Mouse (Mus musculus) heart, postnatal 25 days (tissue): ENCODE measurements at regions not wholly inside any gene's neighbourhood (a gene's known extent, or its start where the extent isn't known, plus 50 kb on each side); places are given as distances from the start of the nearest gene placed in this dataset.

ENCODE experiments used
- DNase-seq: peaks from one replicate; pipeline ENCODE4 v3.0.0; 2022; ENCODE audit warnings: low spot score
- intact Hi-C: fragments of 180-260 bp; cut with DNase I; formaldehyde crosslinking; loops from one replicate; pipeline ENCODE4 v1.15.1; 2025

DNA sequence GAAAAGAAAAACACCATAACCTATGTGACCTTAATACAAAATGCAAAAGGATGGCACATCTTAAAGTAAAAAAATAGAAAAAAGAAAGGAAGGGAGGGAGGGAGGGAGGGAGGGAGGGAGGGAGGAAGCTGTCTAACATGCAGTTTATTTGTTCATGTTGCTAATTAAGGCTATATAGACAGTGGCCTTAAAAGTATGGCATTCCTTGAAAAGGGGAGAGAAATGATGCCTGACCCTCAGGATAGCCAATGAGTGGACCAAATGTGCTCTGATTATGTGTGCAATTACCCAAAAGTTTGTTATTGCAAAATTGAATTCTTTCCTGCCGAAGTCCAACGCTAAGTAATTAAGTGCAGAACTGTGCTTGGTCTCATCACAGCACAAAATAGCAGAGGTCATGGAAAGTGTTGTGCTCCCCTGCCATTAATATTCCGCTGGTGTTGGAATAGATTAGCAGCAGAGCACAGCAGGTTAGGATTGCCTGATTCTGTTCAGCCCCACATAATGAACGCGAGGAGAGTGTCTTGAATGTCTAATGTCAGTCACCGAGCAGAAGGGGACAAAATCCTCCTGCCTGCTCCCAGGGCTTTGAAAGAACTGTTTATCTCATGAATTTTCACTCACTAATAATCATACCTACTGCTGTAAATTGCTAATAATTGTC lies 531.7 kb upstream of the Mctp2 start:
- intact Hi-C loops: no loop called here
- DNase-seq: no peak

DNA sequence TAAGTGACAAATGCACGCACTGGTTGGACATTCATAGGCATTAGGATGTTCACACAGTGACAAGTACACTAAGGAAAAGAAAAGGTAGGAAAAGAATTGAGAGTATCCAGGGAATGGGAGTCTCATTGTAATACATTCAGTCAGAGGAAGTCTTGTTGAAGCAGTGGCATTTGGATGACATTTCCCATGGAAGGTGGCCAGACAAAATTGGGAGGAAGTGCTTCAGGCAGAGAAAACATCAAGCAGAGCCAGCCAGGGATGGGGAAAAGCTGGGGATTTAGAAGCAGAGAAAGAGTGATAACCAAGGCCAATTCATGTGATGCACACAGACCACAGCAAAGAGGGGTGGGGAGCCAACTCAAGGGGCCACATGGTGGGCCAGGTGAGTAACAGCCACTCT lies 524.0 kb upstream of the Rgma start:
- intact Hi-C loops: no loop called here
- no peak for DNase-seq

DNA sequence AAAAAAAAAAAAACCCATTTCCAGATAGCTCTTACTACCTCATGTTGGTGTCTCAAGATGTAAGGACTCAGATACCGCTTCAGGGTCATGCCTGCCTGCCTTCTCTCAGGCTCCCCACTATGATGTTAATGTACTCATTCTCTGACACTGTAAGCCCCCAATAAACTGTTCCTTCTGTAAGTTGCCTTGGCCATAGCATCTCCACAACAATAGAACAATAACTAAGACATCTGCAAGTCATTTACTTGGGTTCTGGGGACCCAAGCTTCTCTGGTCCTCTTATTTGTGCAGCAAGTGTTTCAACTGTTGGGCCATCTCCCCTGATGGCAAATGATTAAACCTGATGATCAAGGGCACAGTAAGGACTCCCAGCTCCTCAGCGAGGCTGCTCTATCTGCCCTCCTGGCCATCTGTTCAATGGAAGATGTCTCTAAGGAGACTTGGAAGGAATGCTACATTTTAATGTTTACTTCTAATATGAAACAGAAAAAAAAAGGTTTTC lies 520.8 kb upstream of the Rgma start:
- intact Hi-C loops: no loop called here
- no peak for DNase-seq

DNA sequence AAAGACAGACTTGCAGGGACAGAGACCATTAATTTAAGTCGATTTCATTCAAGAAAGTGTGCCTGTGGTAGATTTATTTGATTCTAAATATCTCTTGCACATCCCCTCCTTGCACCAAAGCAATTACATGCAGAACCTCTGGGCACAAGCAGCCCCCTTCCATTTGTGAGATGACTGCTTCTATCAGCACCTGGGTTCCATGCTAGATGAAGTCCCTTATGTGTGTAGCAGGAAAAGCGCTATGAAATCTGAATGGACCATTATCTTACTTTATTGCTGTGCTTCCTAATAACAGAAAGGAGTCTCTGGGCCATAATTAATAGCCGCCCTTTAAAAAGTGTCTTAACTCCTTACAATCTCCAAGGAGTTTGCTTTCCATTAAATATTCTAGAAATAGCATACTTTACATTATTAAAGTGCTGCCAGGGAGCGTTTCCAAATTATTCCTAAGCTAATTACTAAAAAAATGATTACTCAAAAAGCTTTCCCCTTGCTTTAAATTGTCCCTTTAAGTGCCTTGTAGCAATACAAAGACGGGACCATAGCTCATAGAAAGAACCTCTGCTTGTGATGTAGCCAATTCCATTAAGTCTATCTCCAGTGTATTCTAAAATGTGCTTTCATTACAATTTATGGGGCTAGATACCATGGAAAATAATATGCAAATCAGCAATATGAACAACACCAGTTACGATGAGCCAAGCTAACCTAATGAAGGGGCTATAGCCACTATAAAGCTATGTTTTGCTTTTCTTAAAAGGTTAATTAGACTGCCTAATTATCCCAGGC lies 508.1 kb upstream of the Rgma start:
- intact Hi-C loops: no loop called here
- no peak for DNase-seq

DNA sequence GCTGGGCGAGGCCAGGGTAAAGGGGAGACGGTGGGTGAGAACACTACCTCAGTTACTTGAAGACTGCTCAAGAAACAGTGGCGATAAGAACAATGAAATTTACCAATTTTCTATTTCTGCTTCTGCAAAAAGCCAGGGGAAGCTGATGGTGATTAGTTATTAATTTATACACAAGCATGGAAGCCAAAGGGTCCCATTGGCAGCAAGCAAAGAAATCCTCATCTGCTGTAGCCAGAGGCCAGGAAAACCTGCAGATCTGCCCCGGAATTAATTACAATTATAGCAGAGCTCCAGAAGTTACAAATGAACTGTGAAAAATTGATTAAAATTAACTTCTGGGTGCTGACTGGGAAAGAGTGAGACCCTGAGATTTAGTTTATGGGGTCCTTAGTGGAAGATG lies 506.2 kb upstream of the Rgma start:
- intact Hi-C loops: no loop called here
- DNase-seq: no peak

DNA sequence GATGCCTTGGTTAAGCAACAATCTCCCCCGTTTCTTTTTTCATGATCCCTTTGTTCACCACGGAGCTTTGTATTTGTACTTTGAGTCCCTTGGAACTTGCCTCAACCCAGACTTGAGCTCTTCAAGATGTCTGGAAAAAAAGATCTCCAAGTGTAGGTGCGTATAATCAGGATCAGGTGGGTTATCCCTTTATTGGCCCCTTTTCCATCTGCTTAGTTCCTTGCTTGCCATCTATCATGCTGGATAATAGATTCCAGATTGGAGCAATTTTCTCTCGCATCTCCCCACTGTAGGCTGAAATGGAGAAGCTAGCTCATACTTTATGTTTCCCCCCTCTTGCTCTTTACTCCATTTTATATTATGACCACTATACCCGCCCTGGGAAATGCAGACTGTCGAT lies 474.5 kb upstream of the Rgma start:
- intact Hi-C loops: no loop called here

DNA sequence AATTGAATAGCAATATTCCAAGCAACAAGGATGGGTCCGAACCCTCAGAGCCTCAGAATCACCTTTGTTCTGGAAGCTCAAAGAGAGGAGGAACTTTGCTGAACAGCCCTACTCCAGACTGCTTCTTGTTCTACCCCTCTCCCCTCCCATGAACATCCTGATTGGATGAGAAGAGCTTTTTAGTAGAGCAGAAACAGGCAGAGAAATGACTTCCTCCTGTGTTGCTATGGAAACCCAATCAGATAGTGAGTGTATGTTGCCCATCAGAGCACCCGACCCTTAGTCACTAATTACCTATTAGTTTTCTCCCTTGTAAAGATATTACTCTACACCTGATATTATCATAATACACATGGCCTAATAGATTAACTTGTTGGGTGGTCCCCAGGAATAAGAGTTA lies 469.4 kb upstream of the Rgma start:
- intact Hi-C loops: no loop called here
- no peak for DNase-seq

More for the DNA sequence above, 474.5 kb upstream of the Rgma start:
- DNase-seq: no peak

DNA sequence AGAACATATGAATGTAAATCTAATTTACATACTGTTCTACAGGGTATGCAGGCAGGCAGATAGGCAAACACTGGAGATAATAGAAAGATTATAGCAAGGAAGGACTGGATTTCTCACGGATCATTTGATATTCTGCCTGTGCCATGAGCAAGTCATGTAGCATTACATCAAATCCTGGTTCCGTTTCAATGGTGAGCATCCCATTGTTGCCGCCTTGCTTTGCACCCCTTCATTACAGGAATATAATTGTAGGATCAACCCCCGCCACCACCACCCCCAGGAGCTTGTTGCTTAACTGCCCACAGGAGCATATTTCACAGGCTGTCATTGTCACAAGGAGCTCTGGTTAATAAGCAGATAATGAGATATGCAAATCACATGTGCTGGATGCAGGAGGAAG lies 468.8 kb upstream of the Rgma start:
- intact Hi-C loops: no loop called here
- DNase-seq: no peak

DNA sequence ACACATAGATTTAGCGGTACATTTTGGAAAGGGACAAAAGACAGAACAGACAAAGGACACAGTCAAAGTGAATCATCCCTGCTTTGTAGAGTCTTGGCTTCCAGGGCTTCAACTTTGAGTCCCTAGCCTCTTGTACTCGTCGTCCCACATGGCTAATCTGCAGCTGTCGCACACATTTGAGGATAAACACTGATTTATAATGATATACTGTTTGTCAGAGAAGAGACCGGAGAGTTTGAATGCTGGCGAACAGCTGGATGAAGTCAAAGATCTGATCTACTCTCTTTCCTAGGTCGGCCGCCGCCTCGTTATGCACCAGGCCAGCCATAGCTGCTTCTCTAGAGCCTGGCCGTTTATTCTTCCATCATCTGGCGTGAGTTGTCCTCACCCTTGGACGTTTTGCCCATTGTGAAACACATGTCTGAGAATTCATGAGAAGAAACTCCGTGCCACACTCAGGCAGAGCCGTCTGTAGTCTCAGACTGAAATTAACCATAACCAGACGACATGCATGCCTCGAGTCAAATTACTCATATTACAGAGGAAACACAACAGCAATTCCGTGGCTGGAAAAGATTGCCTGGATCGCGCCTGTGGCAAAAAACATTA lies 448.4 kb upstream of the Rgma start:
- no peak for DNase-seq
- intact Hi-C loops: no loop called here

DNA sequence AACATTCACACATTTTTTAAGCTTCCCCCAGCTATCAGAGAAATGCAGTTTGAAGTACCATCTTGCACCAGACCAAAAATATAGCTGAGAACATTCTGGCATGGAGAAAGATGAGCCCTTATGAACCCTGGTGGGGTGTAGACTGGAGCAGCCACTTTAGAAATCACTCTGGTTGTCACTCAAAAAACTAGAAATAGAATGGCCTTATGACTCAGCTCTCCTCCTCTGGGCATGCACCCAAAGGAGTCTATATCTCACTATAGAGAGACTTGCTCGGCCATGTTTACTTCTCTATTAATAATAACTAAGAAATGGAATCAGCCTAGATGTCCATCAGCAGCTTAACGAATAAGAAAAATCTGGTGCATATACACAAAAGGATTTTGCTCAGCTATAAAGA lies 436.5 kb upstream of the Rgma start:
- no peak for DNase-seq

DNA sequence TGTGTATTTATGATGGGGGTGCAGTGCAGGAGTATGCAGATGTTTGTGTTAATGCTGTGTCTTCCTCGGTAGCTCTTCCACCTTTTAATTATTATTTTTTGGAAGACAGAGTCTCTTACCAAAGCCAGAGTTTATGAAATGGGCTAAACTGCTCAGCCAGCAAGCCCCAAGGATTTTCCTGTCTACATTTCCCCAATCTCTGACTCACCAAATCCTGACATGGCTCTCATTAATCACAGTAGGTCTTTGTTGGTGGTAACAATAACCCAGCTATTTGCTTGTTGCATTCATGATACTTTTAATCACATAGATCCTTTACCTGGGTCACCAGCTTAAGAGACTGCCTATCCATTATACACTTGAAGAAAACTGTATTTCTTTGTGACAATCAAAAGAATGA lies 427.8 kb upstream of the Rgma start:
- no peak for DNase-seq
- intact Hi-C loops: loop anchor here (10.0 kb wide), 1 partner anchor 427 kb away; the partner anchor contains the start of gene Rgma

More for the DNA sequence above, 436.5 kb upstream of the Rgma start:
- intact Hi-C loops: no loop called here

DNA sequence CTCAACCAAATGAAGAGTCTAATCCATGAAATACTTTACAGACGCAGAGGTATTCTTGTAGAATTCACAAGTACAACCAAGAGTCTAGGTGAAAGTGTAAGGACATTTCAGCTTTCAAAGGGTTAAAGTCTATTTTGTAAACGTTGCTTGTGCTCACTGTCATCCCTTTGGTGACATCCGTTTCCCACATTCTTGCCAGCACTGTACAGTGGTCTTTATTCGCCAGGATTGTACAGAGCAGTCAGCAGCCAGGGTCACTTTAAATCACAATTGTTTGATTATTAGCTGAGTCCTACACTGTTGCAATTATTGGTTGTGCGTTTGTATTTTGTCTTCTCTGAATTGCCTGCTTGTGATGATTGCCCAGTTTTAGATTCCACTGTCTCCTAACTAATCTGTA lies 427.3 kb upstream of the Rgma start:
- intact Hi-C loops: loop anchor here (10.0 kb wide), 1 partner anchor 427 kb away; the partner anchor contains the start of gene Rgma

DNA sequence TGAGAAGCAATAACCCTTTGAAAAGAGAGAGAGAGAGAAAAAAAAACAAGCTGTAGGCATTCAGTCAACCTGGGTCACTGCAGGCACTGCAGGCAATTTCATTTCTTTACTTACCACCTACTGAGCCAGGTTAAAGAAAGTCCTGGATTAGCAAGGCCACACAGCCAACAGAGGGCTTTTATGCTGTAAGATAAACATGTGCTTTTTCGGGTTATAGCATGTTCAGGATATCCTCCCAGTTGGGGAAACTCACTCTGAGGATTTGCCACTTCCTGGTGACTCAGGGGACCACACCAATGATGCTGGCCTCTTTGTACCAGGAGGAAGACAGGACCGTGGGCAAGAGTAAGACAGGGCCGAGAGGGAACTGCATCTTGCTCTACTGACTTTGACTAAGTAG lies 426.6 kb upstream of the Rgma start:
- intact Hi-C loops: loop anchor here (10.0 kb wide), 1 partner anchor 426 kb away; the partner anchor contains the start of gene Rgma
- DNase-seq: no peak

More for the DNA sequence above, 427.3 kb upstream of the Rgma start:
- no peak for DNase-seq

DNA sequence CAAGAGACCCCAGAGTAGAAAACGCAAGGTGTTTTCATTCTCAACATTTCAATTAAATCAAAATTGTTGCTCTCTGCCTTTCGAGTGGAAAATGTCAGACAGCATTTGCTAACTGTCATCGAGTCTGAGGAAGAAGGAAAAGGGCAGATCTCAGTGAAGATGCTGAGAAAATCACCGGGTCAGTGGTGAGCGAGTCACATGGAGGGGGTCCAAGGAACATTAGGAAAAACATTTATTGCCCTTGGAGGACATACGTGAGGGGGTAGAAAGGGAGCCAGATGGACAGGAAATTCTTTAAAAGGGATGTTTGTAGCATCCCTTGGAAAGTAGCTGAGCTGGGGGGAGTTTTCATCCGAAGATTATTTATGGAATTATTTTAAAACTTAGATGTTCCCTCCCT lies 425.4 kb upstream of the Rgma start:
- intact Hi-C loops: loop anchor here (10.0 kb wide), 1 partner anchor 425 kb away; the partner anchor contains the start of gene Rgma
- no peak for DNase-seq

DNA sequence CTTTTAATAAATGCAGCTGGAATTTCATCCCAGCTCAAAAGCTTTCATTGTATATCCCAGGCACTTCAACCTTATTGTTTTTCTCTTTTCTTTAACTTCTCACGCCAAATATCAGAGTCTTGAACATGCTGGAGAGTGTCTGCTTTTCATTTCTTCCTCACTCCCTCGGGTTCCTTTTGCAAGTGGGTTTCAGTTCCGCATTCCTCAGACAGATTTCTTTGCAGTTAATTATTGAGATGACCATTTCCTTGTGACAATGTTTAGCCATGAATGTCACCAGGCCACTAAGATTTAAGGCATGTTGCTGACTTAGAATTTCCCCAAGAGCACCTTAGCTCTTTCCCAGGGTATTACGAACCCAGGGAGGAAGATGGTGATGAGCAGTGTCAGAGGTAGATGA lies 417.6 kb upstream of the Rgma start:
- no peak for DNase-seq
- intact Hi-C loops: no loop called here

DNA sequence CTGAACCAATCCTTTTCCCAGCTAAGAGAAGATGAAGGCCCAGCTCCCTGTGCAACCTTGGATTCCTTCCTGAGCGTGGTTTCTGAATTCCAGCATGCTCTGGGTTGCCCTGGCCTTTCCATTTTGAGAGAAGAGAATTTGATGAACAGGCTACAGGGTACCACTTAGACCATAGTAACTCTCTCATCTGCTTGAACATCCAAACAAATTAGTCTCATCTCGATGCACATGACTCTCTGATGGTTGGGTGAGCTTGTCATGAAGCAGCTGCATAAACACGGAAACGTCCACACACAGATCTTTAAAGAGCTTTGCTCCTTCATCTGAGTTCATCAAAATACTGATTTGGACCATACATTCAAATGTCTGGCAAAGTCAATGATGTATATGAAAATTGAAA lies 414.0 kb upstream of the Rgma start:
- no peak for DNase-seq
- intact Hi-C loops: no loop called here

DNA sequence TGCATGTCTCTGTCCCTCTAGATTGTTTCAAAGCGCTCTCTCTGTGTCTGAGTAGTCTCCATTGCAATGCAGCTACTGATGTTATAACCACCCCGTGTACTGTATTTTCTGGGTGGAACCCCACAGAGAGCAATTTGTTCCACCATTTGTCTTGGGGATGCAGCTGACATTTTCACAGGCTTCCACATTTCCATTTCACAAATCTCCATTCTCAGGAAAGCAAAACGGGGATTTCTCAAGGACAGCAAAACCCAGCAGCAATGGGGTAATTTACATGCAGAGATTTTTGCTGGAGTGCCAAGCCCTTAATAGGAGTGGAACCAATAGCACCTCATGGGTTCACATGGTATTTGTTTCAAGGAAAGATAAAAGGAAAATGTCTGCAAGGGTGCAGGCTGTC lies 412.5 kb upstream of the Rgma start:
- no peak for DNase-seq

DNA sequence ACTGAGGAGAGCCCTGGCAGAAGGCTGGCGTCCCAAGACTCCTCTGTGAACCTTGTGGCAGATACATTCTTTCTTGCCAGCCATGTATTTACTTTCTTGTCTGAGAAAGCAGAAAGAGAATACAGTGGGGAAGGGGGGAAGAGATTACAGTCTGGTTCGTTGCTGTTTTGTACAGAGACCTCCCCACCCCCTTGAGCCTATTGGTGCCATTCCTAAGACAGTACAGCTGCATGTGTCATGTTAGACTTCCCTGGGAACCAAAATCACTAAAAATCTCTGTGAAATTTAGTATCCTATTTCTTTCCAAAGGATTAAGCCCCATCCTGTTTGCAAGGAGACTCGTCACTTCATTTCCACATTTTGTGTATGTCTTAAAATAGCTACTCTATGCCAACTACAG lies 411.4 kb upstream of the Rgma start:
- intact Hi-C loops: no loop called here
- DNase-seq: no peak

More for the DNA sequence above, 412.5 kb upstream of the Rgma start:
- intact Hi-C loops: no loop called here

DNA sequence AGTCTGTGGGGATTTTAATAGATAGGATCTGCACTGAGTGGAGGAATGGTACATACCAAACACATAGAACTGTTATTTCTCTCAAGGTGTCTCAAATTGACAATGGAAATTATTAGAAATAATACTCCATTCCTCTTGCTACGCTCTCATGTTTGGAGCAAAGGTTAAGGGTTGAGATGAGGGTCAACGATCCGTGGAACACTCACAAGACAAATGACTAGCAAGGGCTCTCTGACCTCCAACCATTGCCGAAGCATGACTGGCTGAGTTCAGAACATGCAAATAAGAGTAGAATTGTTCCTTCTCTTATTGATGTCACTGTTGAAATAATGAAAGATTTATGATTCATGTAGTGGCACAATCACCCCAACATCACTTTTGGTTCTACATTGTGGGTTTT lies 407.1 kb upstream of the Rgma start:
- no peak for DNase-seq

DNA sequence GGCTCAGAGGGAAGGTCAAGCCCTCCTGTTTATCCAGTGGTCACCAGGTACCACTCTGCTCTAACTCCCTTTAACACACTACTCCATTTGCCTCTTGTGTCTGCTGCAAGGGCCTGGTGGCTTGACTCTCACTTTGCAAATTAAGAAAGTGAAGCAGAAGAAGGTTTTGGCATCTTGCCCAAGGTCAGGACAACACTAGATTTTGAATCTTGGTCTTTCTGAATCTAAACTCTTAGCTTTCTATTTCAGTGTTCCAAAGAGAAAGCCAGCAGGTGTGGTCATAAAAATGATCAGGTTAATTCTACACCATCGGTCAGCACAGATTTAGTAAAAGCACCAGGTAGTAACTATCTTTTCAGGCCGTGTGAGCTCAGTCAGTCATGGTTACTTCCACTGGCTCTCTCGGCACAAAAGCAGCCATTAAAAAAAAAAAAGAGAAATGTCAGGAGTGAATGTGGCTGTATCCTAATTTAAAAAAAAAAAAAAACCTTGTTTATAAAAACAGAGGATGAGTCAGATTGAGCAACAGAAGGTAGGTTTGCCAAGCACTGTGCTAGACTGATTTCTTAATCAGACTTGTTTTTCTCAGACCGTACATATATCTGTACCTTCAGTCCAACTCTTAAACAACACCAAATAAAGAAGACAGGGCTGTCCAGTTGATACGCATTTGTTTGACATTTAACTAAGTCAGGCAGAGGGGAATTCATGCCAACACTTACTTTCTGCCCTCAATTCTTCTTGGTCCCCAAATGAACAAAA lies 403.6 kb upstream of the Rgma start:
- DNase-seq: no peak
- intact Hi-C loops: no loop called here

More for the DNA sequence above, 407.1 kb upstream of the Rgma start:
- intact Hi-C loops: no loop called here
